Mouse (Mus musculus): ENCODE results near the gene Tpra1.

Tpra1 gene

GRCm38 (mm10) chr6:88901947-88902820 is at the start of gene Tpra1:
Gene Tpra1, plus strand, starts transcription at chr6:88902251.
- in situ Hi-C loops (cut with MboI; ENCODE audit: unreplicated experiment in 2 of 2): loop anchor here in 1 of 2 experiments (10.0 kb wide), 1 partner anchor 777 kb away; no protein-coding TSS in a partner anchor

GRCm38 (mm10) chr6:88854509-88854908 is 47.5 kb upstream of the Tpra1 start:
- in situ Hi-C loops (cut with MboI; ENCODE audit: unreplicated experiment in 2 of 2): loop anchor here (10.0 to 25.0 kb wide), 2 partner anchors 670 to 742 kb away; no protein-coding TSS in a partner anchor

GRCm38 (mm10) chr6:88855636-88856035 is 46.4 kb upstream of the Tpra1 start:
- in situ Hi-C loops (cut with MboI; ENCODE audit: unreplicated experiment in 2 of 2): loop anchor here (5.0 to 25.0 kb wide), 4 partner anchors 37 to 743 kb away; no protein-coding TSS in a partner anchor

- in situ Hi-C loops (cut with MboI; ENCODE audit: unreplicated experiment in 2 of 2): loop anchor here (5.0 to 25.0 kb wide), 4 partner anchors 35 to 745 kb away; no protein-coding TSS in a partner anchor
Measured at GRCm38 (mm10) chr6:88857249-88857648, 44.8 kb upstream of the Tpra1 start.

- in situ Hi-C loops (cut with MboI; ENCODE audit: unreplicated experiment in 2 of 2): loop anchor here (5.0 to 25.0 kb wide), 4 partner anchors 34 to 746 kb away; no protein-coding TSS in a partner anchor
Measured at GRCm38 (mm10) chr6:88857830-88858229, 44.2 kb upstream of the Tpra1 start.

GRCm38 (mm10) chr6:88858341-88858740 is 43.7 kb upstream of the Tpra1 start:
- in situ Hi-C loops (cut with MboI; ENCODE audit: unreplicated experiment in 2 of 2): loop anchor here (5.0 to 25.0 kb wide), 4 partner anchors 34 to 746 kb away; no protein-coding TSS in a partner anchor

- in situ Hi-C loops (cut with MboI; ENCODE audit: unreplicated experiment in 2 of 2): loop anchor here in 1 of 2 experiments (25.0 kb wide), 1 partner anchor 749 kb away; no protein-coding TSS in a partner anchor
Measured at GRCm38 (mm10) chr6:88860914-88861313, 41.1 kb upstream of the Tpra1 start.

- in situ Hi-C loops (cut with MboI; ENCODE audit: unreplicated experiment in 2 of 2): loop anchor here in 1 of 2 experiments (5.0 to 25.0 kb wide), 2 partner anchors 678 to 753 kb away; no protein-coding TSS in a partner anchor
Measured at GRCm38 (mm10) chr6:88865704-88866103, 36.3 kb upstream of the Tpra1 start.

GRCm38 (mm10) chr6:88869459-88869858 is 32.6 kb upstream of the Tpra1 start:
- in situ Hi-C loops (cut with MboI; ENCODE audit: unreplicated experiment in 2 of 2): loop anchor here in 1 of 2 experiments (5.0 to 25.0 kb wide), 2 partner anchors 682 to 757 kb away; no protein-coding TSS in a partner anchor

- in situ Hi-C loops (cut with MboI; ENCODE audit: unreplicated experiment in 2 of 2): loop anchor here in 1 of 2 experiments (25.0 kb wide), 1 partner anchor 758 kb away; no protein-coding TSS in a partner anchor
Measured at GRCm38 (mm10) chr6:88870594-88870993, 31.5 kb upstream of the Tpra1 start.

GRCm38 (mm10) chr6:88871546-88871945 is 30.5 kb upstream of the Tpra1 start:
- in situ Hi-C loops (cut with MboI; ENCODE audit: unreplicated experiment in 2 of 2): loop anchor here in 1 of 2 experiments (25.0 kb wide), 1 partner anchor 759 kb away; no protein-coding TSS in a partner anchor

GRCm38 (mm10) chr6:88872811-88873210 is 29.2 kb upstream of the Tpra1 start:
- in situ Hi-C loops (cut with MboI; ENCODE audit: unreplicated experiment in 2 of 2): loop anchor here in 1 of 2 experiments (25.0 kb wide), 1 partner anchor 761 kb away; no protein-coding TSS in a partner anchor

GRCm38 (mm10) chr6:88873965-88874867 is 27.8 kb upstream of the Tpra1 start:
- in situ Hi-C loops (cut with MboI; ENCODE audit: unreplicated experiment in 2 of 2): loop anchor here in 1 of 2 experiments (25.0 kb wide), 1 partner anchor 762 kb away; no protein-coding TSS in a partner anchor

GRCm38 (mm10) chr6:88874868-88875508 is 27.1 kb upstream of the Tpra1 start, which contains the start of gene Podxl2:
Gene Podxl2, minus strand, starts transcription at chr6:88875044.
- in situ Hi-C loops (cut with MboI; ENCODE audit: unreplicated experiment in 2 of 2): loop anchor here in 1 of 2 experiments (25.0 kb wide), 1 partner anchor 763 kb away; no protein-coding TSS in a partner anchor

GRCm38 (mm10) chr6:88879471-88879870 is 22.6 kb upstream of the Tpra1 start:
- in situ Hi-C loops (cut with MboI; ENCODE audit: unreplicated experiment in 2 of 2): no loop called here

GRCm38 (mm10) chr6:88881334-88881733 is 20.7 kb upstream of the Tpra1 start:
- in situ Hi-C loops (cut with MboI; ENCODE audit: unreplicated experiment in 2 of 2): no loop called here

GRCm38 (mm10) chr6:88884195-88884594 is 17.9 kb upstream of the Tpra1 start:
- in situ Hi-C loops (cut with MboI; ENCODE audit: unreplicated experiment in 2 of 2): no loop called here

GRCm38 (mm10) chr6:88884690-88885089 is 17.4 kb upstream of the Tpra1 start:
- in situ Hi-C loops (cut with MboI; ENCODE audit: unreplicated experiment in 2 of 2): no loop called here
